Mouse (Mus musculus) brain, embryonic 14.5 days (tissue): Measurements from ENCODE around the gene Ctse. TPM values are rescaled to one million over a fixed set of nuclear protein-coding genes. Genes with fewer than 3 reads are reported as not detected.

Experiments used
- DNase-seq: peaks from one replicate; pipeline ENCODE4 v3.0.0-alpha.2; 2011; ENCODE audit warnings: low read depth
- CTCF ChIP-seq: fragments of 200-500 bp; IDR thresholded peaks from 2 replicates; pipeline ENCODE4 v1.5.1; 2012; ENCODE audit warnings: inconsistent platforms, mild to moderate bottlenecking, moderate library complexity, borderline replicate concordance; ENCODE audit not compliant: insufficient read depth, insufficient read length; ENCODE audit errors: extremely low read depth
- POLR2A ChIP-seq: fragments of 200-500 bp; IDR thresholded peaks from 2 replicates; pipeline ENCODE4 v1.6.1; 2012; ENCODE audit warnings: mild to moderate bottlenecking, inconsistent platforms, borderline replicate concordance; ENCODE audit not compliant: poor library complexity, insufficient read depth, insufficient read length, severe bottlenecking; ENCODE audit errors: extremely low read depth
- polyA plus RNA-seq: library from polyadenylated mRNA; depleted of rRNA; stranded (reverse); fragments of >200 nt; gene quantifications from 2 replicates; pipeline ENCODE4 v1.2.3, GENCODE M21; 2012

Gene Ctse
- polyA plus RNA-seq, 1 experiment: 0.07 TPM

DNA sequence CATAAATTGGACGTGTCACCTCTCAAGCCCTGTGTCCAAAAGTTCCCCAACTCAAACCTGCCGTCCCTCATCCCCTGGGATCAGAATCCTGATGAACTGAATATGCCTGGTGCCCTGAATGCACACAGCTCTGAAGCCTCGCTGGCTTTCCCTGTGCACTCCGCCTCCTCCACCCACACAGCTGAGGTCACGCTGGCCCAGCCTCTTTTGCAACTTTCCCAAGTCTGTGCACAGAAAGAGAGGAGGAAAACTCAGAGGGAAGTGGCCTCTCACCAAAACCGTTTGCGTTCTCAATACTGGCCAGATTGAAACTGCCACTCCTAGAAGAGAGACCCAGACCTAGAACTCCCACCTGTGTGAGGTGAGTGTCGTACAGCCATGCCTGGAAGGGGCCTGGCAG lies 50.4 kb downstream of the Ctse start, which contains the start of gene Rab7b:
Gene Rab7b (plus strand): TSS at position 221 of the 400 bp plus-strand sequence.
- DNase-seq: peak; percentile 4
- no peak for TF ChIP-seq POLR2A
- TF ChIP-seq CTCF: no peak

DNA sequence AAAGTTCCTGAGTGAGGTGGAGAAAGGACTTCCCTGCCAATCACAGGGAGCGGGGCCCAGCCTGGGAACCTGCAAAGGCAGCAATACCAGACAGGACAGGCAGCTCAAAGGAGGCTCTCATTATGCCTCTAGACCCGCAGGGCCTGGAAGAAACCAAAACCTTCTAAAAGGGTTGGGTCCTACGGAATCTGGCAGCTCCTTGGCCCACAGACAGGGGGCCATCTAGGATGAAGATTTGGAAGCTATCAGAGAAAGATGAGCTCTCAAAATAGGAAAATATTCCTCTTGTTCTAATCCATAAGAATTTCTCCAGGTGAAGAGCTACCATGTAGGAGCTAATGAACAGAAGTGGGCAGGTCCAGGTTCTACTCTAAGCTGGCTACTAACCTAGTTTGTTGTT lies 50.9 kb downstream of the Ctse start:
- no peak for TF ChIP-seq CTCF
- TF ChIP-seq POLR2A: no peak

DNA sequence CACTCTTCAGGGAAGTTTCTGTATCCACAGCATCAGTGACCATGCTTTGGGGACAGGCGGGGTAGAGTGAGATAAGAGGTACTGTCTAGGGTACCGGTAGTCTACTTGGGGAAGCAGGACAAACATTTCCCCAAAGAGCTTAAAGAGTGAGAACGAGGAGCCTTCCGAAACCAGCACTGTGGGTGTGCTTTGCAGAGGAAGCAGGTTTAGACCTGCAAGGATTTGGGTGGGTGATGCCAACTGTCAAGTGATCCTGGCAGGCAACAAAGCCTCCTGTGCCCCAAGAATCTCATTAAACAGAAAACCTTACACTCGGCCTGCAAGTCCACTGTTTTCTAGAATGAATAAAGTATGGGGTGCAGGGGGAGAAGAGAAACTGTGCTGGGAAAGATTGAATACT lies 51.8 kb downstream of the Ctse start:
- DNase-seq: peak; percentile 3
- no peak for TF ChIP-seq CTCF
- no peak for TF ChIP-seq POLR2A

More for the DNA sequence above, 50.9 kb downstream of the Ctse start:
- DNase-seq: no peak

DNA sequence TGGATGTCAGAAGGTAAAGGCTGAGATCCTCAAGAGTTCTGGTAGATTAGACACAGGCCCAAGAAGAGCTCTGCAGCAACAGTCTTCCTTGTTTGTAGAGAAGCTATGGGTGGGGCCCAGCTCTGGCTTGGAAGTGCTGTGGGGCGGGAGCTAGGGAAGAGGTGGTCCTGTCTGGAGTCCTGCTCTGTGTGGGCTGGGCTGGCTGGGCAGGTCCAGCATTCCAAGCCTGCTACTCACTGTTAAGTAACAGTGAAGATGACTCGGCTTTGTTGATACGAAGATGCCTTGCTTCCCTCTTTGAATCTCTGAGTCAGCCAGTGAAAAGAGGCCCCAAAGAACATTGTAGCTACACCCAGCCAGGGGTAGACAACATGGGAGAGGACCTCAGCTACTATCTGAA lies 52.3 kb downstream of the Ctse start:
- no peak for TF ChIP-seq CTCF
- TF ChIP-seq POLR2A: no peak
- DNase-seq: peak; percentile 9

DNA sequence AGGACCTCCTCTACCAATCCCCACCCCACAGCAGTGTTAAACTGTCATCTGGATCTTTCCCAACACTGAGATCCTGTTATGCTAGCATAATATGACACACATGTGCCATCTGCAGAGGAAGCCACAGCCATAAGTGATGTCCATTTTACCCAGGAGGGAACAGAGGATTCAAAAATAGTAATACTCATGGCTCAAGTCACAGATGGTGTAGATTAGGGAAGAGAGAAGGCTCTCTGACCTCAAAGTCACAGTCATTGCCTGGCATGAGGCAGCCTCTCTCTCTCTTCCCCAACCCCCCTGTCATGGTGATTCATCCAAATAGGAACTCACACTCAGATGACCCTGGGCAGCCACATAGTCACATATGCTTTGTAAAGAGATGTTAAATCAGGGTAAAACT lies 53.2 kb downstream of the Ctse start:
- DNase-seq: no peak
- TF ChIP-seq CTCF: no peak
- no peak for TF ChIP-seq POLR2A

DNA sequence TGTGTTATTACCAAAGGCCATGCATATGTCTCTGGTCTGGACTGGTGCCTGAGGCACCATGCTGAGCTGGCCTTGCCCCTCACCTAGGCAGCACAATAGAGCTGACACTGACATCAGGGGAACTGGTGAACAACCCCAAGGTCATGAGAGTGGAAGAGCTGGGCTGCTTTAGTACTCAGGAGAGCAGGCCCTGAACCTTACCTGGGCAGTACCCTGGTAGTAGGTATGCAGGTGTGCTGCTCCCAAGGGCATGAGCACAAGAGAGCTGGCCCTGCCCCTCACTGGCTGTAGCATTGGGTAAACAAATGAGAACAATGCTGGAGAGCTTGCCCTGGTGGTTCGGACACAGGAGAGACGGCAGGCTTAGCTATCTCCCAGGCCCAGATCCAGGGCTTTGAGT lies 57.2 kb downstream of the Ctse start:
- DNase-seq: no peak
- TF ChIP-seq CTCF (no peak), POLR2A (no peak)

DNA sequence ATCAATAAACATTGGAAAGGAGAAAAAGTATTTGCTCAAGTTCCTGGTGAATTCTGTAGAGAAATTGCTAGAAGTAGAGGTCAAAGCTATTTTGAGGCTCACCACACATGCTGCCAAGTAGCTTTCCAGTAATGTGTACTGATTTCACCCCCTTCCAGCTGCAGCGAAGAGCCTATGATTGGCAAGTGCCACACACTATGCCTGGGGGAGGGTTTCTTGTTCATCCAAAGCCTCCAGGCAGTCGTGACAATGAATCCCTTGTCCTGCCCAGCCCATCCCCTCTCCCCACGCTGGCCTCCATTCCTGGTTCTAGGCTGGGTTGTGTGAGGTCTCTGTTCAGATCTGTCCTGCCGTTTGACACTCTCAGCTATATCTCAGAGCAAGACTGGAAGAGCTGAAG lies 58.2 kb downstream of the Ctse start:
- peak; percentile 11 for DNase-seq
- no peak for TF ChIP-seq CTCF
- TF ChIP-seq POLR2A: no peak

DNA sequence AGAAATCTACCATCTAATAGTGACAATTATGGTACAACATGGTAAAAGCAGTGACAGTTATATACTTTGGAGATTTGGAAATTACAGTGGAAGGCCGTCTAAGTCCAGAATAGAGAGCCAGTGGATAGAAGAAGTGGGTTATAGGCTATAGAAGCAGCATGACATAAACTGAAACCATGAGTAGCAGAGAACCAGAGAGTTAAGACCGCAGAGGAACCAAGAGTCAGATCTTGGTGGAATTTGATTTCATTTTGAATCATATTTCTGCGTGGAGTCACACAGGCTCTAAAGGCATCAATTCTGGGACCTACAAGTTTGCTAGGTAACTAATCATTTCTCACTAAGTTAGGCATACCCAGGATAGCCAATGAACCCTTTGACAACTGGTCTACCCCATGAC lies 60.7 kb downstream of the Ctse start:
- no peak for DNase-seq
- TF ChIP-seq POLR2A (no peak), CTCF (no peak)

DNA sequence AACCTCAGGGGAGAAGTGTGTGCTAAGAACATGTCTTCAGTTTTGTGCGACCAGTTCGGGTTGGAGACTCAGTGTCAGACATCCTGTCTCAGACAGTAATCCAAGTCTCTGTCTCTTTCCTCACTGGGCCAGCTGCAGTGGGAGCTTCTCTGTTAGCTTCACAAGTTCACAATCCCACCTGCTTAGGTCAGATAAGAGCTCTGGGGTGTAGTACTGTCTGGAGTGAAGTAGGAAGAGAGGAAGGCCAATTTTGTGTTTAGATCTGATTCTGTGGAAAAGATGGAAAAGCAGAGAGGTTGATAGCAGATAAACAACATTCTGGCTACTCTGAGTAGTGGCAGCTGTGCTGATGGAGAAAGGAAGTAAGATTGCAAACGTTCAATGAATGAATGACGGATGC lies 61.5 kb downstream of the Ctse start:
- no peak for DNase-seq
- TF ChIP-seq POLR2A (no peak), CTCF (no peak)

DNA sequence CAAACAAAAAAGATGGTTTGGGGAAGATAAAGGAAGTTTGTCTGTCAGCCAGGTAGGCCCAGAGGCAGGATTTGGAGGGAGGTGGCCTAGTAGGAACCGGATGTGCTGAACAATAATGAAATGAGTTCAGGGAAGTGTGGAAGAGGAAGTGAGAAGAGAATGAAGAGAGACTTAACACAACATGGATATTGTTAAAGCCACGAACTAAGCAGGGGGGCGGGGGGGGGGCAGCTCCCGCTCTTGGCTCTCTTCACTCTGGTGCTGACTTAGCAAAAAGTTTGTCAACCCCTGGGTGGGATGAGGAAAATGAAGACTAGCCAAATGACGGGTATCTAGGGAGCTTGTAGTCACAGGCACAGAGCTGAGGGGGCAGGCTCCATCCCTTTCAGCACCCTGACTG lies 62.3 kb downstream of the Ctse start:
- no peak for DNase-seq
- no peak for TF ChIP-seq CTCF
- TF ChIP-seq POLR2A: no peak

DNA sequence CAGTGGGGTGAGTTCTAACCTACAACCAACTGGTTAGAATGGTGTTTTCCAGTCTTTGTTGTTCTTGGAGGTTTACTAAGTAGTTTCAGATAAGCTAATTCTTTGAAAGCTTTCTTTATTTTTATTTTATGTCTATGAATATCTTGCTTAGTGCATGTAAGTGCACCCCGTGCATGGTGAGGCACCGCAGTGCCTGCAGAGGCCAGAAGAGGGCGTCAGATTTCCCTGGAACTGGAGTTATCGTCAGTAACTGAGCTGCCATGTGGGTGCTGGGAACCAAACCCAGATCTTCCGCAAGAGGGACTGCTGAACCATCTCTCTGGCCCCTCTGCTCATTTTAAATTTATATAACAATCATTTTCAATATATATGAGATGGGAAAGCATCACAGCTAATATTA lies 63.3 kb downstream of the Ctse start:
- TF ChIP-seq POLR2A (no peak), CTCF (no peak)
- no peak for DNase-seq

DNA sequence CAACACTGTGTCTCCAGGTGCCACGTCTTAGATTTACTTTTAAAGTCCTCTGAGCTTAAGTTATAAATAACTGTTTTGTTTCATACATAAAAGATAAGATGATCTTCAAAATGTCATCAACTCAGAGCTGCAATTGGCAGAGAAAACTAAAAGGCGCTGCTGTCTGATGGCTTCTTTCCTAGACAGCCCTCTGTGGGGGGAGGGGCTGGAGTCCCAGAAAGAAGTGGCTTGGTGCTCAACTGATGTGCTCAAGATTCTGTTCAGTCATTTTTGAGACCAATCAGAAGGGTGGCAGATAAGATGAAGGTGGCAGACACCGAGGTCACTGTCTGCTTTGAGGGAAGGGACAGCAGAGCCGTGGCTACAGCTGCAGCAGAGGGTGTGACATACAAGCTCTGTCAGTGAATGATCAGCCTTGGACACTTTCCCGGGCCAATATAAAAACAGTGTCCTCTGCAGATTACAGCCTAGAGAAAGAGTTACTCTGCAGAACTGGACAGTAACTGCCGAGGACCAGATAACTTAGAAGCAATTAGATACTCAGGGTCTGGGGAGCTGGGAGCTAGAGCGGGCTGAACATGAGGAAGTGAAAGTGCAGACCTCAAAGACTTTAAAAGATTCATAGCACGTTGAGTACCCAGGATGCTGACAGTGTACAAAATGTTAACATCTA lies 64.1 kb downstream of the Ctse start:
- DNase-seq: no peak
- no peak for TF ChIP-seq CTCF
- TF ChIP-seq POLR2A: no peak
